Comparison of ENCODE assay signal across 8 mouse cellular contexts in the genomic region with DNA sequence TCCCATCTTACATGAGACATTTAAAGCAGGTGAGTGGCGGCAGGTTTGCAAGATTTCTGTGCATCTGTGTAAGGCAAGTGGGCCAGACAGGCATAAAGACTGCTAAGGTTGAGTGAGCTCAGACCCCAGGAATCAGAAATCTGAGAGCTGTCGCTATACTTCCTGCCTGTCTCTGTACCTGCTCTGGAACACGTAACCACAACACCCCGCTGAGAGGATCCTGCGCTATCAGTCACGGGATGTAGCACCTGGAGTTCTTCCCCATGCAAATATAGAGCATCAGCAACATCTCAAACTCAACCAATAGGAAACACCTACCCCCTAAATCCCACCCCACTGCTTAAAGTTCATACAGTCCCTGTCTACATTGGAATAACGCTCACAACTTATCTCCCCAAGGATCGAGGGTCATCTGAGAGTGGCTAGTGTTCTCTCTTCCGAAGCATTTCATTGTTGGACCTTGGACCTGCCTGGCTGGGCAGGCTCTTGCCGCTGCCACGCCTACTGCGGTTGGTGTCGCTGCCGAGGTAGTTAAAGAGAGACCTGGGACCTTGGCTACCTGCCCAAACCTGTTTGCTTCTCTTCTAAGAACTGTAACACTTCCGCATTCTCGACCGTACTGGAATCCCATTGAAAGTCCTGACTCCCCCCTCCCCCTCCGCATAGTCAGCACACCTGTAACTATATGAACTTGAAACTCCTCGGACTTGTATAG. TPM values are rescaled to one million over a fixed set of nuclear protein-coding genes. Genes with fewer than 3 reads are reported as not detected.
DNase-seq lines count a peak whose midpoint lies in the region; ATAC-seq and TF ChIP-seq lines count a peak whose summit lies in the region.

No protein-coding gene starts in this region.

- peak overlapping the region; percentile 50 for H3K4me2 ChIP-seq in lung, embryonic 14.5 days
- no peak overlapping the region for H3K4me2 ChIP-seq in forebrain, embryonic 14.5 days (ENCODE audit: low read length)

- H3K9me3 ChIP-seq in lung, embryonic 14.5 days (ENCODE audit: low read depth, low read length) = no peaks in the 10 kb centered on the region
- no peaks in the 10 kb centered on the region for H3K9me3 ChIP-seq in forebrain, embryonic 14.5 days (replicated peaks; ENCODE audit: control insufficient read depth, low read length)

- TF ChIP-seq CTCF in lung, embryonic 14.5 days (IDR thresholded peaks at IDR 0.05; ENCODE audit: low read depth) = no peak

- 11% methylated on average over 19 of the region's 19 CpGs for WGBS in lung, embryonic 14.5 days
- WGBS in forebrain, embryonic 14.5 days = 13% methylated on average over 19 of the region's 19 CpGs

- peak; percentile 47 for DNase-seq in embryo, embryonic 10 days (ENCODE audit: low spot score)
- no peak for DNase-seq in embryo, embryonic 9.5 days (ENCODE audit: extremely low spot score)
- peak; percentile 42 for DNase-seq in embryo, embryonic 11 days
- DNase-seq in kidney, adult 8-10 months = peak; percentile 97
- peak; percentile 87 for DNase-seq in lung, embryonic 14.5 days
- peak; percentile 40 for DNase-seq in testis, postnatal 14 days (ENCODE audit: low spot score)
- no peak for DNase-seq in left cerebral cortex, adult 9 months (ENCODE audit: low spot score in 2 of 2)
- DNase-seq in forebrain, embryonic 14.5 days (ENCODE audit: low spot score) = no peak

- H3K36me3 ChIP-seq in lung, embryonic 14.5 days (ENCODE audit: insufficient read depth) = no peaks in the 10 kb centered on the region
- H3K36me3 ChIP-seq in forebrain, embryonic 14.5 days (ENCODE audit: control insufficient read depth, insufficient read depth, low read length) = no peaks in the 10 kb centered on the region

- ATAC-seq in lung, embryonic 14.5 days (ENCODE audit: insufficient read depth) = peak; percentile 62; the same call in 1 of the 2 replicates
- no peak for ATAC-seq in forebrain, embryonic 14.5 days

- 0 out of 2 replicates have a peak overlapping the region, but pooled peaks have one; percentile 8 for H3K4me3 ChIP-seq in lung, embryonic 14.5 days (ENCODE audit: low read depth, low read length)
- no peak overlapping the region for H3K4me3 ChIP-seq in forebrain, embryonic 14.5 days (ENCODE audit: low read depth, low read length)

- H3K9ac ChIP-seq in lung, embryonic 14.5 days = no peak overlapping the region
- H3K9ac ChIP-seq in forebrain, embryonic 14.5 days (ENCODE audit: low read length) = no peak overlapping the region

- H3K27ac ChIP-seq in lung, embryonic 14.5 days (ENCODE audit: low read depth) = peak overlapping the region; percentile 37
- no peak overlapping the region for H3K27ac ChIP-seq in forebrain, embryonic 14.5 days (ENCODE audit: low read depth, low read length)

- no peaks in the 10 kb centered on the region for H3K27me3 ChIP-seq in lung, embryonic 14.5 days (ENCODE audit: insufficient read depth, low read length)
- no peaks in the 10 kb centered on the region for H3K27me3 ChIP-seq in forebrain, embryonic 14.5 days (replicated peaks; ENCODE audit: control insufficient read depth, insufficient read depth, low read length)

- 0 out of 2 replicates have a peak, but pooled peaks cover 3% of the 10 kb centered on the region for H3K4me1 ChIP-seq in lung, embryonic 14.5 days (ENCODE audit: insufficient read depth)
- H3K4me1 ChIP-seq in forebrain, embryonic 14.5 days (ENCODE audit: control insufficient read depth, insufficient read depth, low read length) = no peaks in the 10 kb centered on the region

RNA-seq across cellular contexts. Expression of gene Skp1a, which starts 7.7 kb away (rescaled TPM):
- polyA plus RNA-seq in lung, embryonic 14.5 days (2014; fragmentation: Nextera tagmentation; extraction: Ambion mirVana) = 781 and 807 TPM in 2 replicates
- 1,258 and 1,335 TPM in 2 replicates for polyA plus RNA-seq in forebrain, embryonic 14.5 days (2014; fragmentation: Nextera tagmentation; extraction: Ambion mirVana)

RNA-seq across cellular contexts. Expression of gene Olfr1371, which starts 10.3 kb away (rescaled TPM):
- polyA plus RNA-seq in lung, embryonic 14.5 days (2014; fragmentation: Nextera tagmentation; extraction: Ambion mirVana) = not detected in 2 replicates
- not detected in 2 replicates for polyA plus RNA-seq in forebrain, embryonic 14.5 days (2014; fragmentation: Nextera tagmentation; extraction: Ambion mirVana)

RNA-seq across cellular contexts. Expression of gene Tcf7, which starts 58.7 kb away (rescaled TPM):
- polyA plus RNA-seq in lung, embryonic 14.5 days (2014; fragmentation: Nextera tagmentation; extraction: Ambion mirVana) = 64.2 and 68.8 TPM in 2 replicates
- 2.6 and 4.0 TPM in 2 replicates for polyA plus RNA-seq in forebrain, embryonic 14.5 days (2014; fragmentation: Nextera tagmentation; extraction: Ambion mirVana)

Comparison
In these comparisons a context has a peak if more than half of its experiments do, and no peak if none do; other contexts are left out.
1. DNase-seq: peak in embryo, embryonic 10 days (single experiment), embryo, embryonic 11 days (single experiment), kidney, adult 8-10 months (2 of 2), lung, embryonic 14.5 days (single experiment) and testis, postnatal 14 days (single experiment); none in embryo, embryonic 9.5 days (single experiment), left cerebral cortex, adult 9 months (0 of 2) and forebrain, embryonic 14.5 days (single experiment).
2. RNA of gene Tcf7, which starts 58.7 kb away (polyA plus RNA-seq): 64.2 to 68.8 TPM in lung, embryonic 14.5 days; 2.6 to 4.0 TPM in forebrain, embryonic 14.5 days; every median in the first group is over 10 times any median in the second.